Mouse (Mus musculus) liver (tissue): ENCODE data around the gene Mapk8ip1.

Source experiments
- DNase-seq: peaks from one replicate; pipeline ENCODE4 v3.0.0-alpha.2; 2020; ENCODE audit warnings: mixed read lengths

Gene Mapk8ip1

DNA sequence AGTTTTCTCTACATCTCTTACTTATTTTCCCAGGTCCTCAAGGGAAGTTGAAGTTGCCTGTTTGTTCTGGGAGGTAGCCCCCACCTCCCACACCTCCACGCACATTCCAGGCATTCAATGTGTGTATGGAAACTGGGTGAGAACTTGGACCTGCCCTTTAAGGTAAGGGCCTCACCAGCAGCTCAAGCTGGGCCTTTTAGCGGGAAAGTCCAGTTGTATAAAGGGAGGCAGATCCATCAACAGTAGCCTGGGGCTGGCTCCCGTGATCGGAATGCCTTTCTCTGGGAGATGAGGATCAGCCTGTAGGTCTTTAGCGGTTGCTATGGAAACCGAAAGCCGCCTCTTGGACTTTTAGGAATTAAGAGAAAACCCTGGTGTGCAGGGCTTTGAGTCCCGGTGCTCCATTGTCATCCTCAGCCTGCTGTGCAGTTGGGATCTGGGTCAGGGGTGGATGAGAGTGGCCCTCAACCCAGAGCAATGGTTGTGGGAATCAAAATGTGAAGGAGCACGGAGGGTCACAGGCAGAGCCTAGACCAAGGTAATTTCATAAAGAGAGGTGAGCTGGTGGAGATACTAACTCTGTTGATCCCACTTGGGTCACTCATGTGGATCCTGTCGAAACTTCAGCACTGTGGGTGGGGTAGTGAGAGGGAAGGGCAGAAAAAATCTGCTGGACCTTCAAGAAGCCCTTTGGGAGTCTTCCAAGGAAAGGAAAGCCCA is 28.9 kb downstream of the Mapk8ip1 start:
- no peak for DNase-seq

DNA sequence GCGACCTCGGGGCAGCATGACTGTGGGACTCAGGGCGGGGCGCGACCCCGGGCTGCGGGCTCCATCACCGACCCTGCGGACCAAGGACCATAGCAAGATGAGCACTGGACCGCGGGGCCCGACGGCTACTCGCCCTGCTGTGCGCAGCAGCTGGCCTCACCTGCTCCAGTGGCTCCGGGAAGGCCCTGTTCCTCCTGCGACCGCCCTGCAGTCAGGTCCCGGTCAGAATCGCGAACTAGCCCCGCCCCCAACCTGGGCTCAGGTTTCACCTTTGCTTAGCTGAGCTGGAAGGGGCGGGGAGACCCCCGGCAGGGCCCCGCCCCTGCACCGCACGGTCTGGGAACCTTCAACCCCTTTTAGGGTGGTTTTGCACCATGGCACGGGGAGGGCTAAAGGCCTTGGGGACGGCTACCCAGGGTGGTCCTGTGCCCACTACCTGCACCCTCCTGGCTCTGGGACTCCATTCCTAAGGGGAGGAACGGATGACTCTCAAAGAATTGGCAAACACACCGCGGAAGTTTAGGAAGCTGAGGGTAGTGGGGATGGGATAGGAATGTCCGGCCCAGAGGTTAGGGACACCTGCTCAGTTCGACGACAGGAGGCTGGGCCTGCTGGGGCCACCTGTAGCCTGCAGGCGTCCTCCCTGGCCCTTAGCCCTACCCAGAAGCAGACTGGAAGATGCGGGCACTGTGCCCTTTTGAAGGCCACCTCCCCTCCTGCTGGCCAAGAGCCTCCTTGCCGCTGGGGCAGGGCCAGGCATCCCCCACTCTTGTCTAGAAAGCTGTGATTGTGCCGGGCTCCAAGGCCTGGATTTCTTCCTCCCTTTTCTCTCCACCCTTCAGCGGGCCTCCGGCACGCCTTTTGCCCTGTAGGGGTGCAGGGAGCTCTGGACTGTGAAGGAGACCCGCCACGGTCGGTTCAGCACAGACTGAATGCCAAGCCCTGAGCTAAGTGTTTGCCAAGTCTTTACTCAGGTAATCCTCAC is 29.9 kb downstream of the Mapk8ip1 start:
- DNase-seq: peak; percentile 79

DNA sequence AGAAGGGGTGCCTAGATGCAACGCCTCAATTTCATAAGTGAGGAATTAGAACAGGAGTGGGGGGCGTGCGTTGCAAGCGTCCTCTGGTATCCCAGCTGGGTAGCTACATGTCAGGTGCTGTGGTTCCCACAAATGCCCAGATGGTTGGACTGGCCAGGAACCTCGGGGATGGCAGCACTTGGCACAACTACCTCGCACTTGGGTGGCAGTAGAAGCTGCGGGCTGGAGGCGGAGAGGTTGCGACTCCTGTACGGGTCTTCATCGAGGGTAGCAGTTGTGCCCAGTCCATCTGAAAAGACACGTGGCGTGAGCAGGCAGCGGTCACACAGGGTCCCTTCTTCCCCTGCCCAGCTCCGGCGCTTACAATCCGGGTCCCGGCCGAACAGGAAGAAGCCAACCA is 30.7 kb downstream of the Mapk8ip1 start:
- DNase-seq: no peak

DNA sequence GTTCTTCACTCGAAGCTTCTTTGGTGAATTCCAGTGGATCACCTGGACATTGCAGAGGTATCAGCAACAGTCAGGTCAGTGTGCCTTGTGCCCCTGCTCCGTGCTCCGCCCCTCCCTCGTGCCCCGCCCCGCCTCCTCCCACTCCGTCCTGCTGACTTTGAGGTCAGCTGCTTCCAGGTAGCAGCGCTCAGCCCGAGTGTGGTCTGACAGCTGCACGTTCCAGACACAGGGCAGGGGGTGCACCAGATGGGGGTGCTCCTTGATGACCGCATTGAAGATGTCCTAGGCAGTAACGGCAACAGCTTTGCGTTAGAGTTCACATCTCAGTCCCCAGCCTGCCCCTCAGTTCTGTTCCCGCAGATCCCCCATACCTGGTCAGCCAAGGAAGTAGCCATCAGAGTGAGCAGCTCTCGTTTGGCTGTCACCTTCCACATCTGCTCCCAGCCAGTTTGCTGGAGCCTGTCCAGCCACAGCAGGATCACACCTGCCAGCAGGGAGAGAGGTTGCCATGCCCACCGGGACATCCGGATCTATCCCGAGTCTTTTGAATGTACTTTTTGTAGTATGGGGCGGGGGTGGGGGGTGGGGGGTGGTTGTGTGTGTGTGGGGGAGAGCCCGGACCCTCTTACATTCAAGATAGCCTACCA is 33.6 kb downstream of the Mapk8ip1 start:
- peak; percentile 31 for DNase-seq

DNA sequence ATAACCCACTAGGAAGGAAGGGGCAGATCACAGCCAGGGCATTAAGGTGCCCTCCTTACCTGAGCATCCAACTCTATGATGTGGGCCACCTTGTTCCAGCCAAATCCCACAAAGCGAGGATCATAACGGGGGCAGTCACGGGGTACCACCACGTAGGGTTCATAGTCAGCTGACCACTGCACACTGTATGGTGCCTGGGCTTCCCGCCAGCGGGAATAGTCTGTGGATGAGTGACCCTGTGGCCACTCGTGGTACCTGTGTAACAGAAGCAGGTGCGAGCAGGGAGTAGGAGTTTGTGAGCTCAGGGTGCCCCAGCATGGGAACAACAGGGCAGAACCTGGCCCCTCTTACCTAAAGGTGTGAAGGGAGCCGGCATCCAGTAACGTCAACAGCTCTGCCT is 35.5 kb downstream of the Mapk8ip1 start:
- no peak for DNase-seq

DNA sequence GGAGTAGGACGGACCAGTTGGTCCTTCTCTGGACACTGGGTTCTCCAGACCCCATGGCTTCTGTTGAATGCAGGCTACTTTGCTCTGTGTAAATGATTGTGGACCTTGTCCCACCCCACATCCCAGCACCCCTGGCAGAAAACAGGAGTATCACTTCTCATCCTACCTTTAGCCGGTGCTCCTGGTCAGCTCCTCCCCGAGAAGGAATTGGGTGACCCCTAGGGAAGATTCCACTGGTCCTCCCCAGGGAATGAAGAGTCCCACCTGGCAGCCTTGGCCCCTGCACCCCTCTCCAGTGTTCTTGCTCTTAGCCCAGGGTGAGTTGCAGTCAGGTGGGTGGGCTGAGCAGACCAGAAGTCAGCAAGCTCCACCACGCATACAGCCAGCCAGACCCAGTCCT is 37.0 kb downstream of the Mapk8ip1 start:
- DNase-seq: no peak

DNA sequence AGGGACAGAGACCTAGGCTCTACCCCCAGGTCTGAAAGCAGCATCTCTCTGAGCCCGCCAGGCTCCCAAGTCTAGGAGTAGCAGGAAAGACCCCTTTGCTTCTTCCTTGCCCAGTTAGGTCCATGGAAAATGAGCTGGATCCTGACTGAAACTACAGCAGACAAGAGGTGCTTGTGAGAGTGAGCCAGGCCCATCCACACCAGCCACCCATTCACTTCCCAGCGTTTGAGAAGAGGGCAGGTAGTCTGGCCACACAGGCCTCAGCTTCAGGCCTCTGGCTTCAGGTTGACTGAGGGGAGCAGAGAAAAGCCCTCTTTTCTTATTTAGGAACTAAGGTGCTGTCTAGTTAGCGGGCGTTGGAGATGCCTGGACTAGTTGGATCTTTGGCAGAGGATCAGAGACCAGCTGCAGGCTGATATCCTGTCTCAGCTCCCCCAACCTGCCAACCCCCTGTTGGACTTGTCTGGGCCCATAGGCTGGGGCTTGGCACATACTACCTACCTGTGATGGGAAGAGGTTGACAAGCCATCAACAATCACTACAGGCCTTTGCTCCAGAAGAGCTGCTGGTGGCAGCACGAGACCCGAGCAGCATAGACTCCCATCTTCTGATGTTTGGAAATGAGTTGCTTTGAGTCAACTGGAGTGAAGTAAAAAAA is 38.4 kb downstream of the Mapk8ip1 start:
- DNase-seq: no peak

DNA sequence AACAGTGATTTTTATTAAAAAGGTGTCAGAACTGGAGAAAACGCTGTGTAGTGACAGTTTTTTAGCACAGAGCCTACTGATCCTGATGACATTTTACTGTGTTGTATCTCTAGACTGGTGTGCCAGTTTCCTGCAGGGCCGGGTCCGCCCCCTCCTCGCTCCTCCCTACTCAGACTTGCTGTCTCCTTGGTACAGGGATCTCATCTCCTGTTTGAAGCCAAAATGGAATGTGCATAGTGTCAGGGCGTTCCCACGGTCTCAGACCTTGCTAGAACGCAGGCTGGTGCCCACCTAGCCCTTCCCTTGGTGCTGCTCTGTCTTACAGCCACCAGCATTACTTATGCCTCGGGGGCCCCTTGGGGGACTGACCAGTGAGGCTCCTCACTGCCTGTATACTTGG is 39.3 kb downstream of the Mapk8ip1 start:
- no peak for DNase-seq

DNA sequence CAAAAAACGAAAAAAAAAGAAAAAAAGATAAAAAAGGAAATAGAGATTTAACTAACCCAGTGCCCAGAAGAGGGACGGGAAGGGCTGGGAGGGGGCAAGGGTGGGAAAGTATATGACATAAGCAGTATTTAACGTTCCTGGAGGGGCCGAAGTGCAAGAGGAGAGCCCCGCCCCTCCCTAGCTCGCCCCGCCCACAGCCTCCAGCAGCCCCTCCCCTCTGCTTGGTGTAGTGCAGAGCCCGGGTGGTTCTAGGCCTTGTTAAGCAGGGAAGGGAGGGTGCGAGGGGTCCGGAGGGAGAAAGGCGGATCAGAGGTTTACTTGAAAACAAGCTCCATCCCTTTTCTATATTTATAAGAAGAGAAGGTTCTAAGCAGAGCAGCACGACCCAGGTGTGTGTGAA is 40.2 kb downstream of the Mapk8ip1 start:
- peak; percentile 67 for DNase-seq

DNA sequence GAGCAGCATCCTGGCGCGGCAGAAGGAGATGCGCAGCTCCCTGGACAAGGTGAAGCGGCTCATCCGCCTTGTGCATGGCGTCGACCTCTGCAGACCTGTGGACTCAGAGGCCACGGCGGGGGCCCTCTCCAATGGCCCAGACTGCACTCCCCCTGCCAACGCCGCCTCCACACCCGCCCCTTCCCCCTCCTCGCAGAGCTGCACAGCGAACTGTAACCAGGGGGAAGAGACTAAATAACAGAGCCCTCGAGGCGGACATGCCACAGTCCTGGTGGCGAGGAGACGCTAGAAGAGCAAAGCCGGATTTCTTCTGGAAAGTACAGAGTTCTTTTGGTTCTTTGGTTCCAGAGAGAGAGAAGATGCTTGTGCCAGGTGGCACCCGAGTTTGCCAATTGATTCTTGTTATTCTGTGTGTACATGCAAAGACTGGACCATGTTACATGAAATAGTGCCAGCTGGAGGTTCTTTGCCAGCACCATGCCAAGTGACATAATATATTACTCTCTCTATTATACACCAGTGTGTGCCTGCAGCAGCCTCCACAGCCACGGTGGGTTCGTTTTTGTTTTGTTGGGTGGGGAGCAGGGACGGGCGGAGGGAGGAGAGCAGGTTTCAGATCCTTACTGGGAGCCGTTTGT is 40.8 kb downstream of the Mapk8ip1 start:
- no peak for DNase-seq

DNA sequence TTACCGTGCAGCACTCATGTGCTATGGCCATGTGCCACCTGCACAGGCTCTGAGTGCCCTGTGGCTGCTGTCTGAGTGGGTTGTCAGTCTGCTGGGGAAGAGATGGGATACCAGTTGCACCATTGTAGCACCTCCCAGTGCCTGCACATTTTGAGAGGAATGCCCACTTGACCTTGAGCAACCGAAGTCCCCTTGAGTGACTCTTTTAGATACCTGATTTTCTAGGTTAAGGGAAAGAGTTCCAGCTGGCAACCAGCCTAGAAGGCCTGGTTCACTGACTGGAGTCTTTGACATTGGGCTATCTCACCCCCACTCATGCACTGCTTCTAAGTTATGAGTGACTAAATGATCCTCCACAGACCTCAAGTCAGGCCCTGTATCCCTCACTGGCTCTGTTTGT is 41.8 kb downstream of the Mapk8ip1 start:
- DNase-seq: no peak

DNA sequence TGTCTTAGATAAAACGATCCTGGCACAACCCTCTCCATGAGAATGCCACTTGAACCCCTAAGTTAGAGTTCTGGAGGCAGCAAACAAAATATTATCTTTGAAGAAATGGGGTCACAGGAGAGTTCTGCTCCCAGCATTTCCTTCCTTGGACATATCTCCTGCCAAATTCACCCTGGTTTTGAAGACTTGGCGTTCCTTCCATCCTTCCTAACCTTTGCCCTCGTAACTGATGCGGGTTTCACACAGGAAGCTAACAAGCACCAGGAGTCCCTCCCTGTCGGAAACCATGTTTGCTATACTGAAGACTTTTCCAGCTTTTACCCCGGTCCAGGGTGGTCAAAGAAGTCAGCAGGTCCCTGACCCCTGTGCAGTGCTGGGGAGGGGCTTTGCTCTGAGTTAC is 46.8 kb downstream of the Mapk8ip1 start:
- no peak for DNase-seq

DNA sequence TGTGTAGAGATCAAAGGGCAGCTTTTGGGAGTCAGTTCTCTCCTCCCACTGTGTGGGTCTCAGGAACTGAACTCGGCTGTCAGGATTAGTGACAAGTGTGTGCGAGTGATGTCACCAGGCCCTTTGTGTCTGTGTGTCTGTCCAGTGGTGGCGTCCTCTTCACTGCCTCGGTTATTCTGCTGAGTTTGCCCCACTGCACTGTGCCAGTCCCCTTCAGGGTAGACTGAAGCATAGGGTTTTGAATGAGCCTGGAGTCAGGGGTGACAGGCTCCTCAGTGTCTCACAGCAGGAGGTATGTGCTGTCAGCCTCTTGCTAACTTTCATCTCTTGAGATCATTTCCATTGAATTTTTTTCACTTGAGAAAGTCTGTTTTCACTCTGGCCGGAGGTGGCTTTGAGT is 47.7 kb downstream of the Mapk8ip1 start:
- DNase-seq: no peak

DNA sequence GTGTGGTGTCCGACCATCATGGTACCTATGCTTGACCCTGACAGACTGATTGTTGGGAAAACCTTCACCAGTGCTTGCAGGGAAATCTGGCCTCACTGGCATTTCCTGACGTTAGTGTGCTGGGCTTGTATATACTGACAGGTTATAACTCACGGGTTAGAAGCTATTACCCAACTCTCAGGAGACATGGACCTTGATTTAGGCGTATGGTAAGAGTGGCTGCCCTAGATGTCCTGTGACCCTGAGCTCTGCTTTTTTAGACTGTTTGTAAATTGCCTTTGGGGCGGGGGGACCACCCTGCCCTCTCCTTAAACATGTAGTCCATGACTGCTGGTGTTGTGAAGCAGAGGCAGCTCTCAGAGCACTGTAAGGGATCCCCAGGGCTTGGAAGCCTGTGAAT is 50.4 kb downstream of the Mapk8ip1 start:
- DNase-seq: no peak

DNA sequence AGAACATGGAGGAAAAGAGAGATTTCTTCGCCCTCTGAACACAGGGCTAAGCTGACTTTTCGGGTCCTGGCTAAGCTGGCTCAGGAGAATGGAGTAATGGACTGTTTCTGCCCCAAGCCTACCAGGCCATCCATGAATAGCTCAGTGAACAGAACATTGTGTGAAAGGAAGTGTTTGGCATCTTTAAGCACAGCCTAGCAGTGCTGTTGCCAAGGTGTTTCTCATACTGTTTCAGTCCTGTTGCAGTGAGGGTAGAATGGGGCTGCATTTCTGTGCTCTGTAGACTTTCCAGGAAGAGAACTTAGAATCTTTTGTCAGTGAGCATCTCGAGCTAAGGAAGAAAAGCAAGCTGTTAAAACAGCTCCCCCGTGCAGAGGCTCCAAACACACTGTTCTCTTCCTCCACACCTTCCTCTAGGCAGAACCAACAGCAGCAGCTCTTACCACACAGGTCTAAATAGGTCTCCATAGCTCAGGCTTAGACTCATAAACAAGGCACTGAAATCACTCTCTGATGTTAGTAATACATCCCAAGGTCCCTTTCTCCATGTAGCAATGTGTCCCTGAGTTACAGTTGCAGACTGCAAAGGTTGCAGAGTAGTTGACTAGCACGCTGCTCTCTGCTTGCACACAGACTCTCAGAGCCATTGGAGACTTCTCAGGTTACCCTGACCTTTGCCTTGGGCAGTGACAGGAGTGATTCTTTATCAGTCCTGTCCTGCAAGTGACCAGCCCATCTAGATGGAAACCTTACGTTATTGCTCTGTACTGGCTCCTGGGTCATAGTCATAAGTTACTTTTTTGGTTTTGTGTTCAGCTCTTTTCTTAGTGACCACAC is 51.3 kb downstream of the Mapk8ip1 start:
- no peak for DNase-seq

DNA sequence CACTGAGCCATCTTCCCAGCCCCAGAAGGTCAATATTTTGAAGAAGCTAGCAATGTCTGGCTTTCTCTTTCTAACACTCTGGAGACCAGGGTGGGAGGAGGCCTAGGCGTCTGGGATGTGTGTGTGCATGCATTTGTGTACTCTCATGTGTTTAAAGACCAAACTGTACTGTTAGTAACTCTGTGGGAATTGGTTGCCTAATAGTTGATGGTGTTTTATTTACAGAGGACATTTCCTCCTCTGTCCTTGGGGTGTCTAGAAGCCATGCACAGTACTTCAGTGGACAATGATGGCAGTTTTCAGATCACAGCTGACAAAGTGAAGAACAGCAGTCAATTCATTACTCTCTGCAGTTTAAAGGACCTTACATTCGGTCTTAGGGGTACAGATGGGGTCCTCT is 53.9 kb downstream of the Mapk8ip1 start:
- DNase-seq: no peak

DNA sequence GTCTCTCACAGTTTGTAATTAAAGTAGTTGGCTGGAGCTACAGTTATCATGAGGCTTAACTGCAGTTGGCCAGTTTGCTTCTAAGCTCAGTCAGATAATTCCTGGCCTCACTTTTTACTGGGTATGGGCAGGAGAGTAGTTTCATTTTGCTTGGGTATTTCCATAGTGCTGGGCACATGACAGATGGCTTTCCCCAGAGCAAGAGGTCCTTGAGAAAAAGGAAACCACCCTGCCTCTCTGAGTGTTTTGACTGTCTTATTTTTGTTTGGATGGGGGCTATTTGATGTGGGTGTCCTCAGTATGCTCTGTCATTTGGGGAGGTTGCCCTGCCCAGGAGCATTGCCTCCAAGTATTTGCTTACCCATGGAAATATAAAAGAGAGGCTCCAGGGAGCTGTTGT is 58.6 kb downstream of the Mapk8ip1 start:
- DNase-seq: no peak
